Mouse (Mus musculus) Muller cell, postnatal 12 days (primary cell): ENCODE data around the gene Hydin.
A peak's percentile ranks its signal among the peaks of the same experiment; 100 is the strongest.
"Not testable (repeated sequence)": the region's sequence is repeated elsewhere in the genome, so short reads cannot be mapped to it uniquely, and the experiment has no call there.

Source experiments
- DNase-seq: peaks from one replicate; pipeline ENCODE4 v3.0.0-alpha.2; 2015; ENCODE audit errors: inconsistent ontology term

The Hydin gene

DNA sequence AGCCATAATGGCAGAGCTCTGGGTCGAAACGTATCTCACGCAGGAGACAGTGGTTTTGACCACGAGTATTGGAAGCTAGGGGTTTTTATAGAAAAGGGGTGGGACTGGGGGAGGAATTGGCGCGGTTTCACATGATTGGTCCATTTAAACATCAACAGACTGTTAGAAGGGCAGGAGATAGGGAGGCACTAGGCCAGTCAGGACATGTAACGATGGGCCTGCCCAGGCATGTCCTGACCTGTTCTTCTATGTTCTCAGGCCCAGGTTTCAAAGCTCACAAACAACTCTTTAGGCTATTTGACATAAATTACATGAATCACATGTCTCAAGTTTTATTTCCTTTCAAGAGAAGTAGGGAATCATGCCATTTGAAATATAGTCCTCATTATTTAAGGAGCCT, 255.7 kb downstream of the Hydin start:
- not testable (repeated sequence) for DNase-seq

DNA sequence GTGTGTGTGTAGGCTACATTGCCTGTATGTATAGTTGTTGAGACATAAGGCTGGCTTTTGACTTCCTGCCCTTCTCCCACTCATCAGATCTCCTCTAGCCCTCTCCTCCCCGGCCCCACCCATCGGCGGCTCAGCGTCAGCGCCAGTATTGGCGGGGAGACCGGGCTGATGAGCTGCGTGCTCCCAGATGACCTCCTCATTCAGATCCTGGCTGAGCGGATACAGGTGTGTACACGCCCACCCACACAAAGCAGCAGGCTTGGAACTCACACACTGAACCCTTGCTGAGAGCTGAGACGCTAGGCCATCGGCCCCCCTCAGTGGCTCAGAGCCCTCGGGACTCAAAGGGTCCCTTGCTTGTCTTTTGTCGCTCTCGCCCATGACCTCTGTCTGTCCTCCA, 256.2 kb downstream of the Hydin start:
- DNase-seq: no peak

GRCm38 (mm10) chr8:110525229-110525628, 258.5 kb downstream of the Hydin start:
- no peak for DNase-seq

DNA sequence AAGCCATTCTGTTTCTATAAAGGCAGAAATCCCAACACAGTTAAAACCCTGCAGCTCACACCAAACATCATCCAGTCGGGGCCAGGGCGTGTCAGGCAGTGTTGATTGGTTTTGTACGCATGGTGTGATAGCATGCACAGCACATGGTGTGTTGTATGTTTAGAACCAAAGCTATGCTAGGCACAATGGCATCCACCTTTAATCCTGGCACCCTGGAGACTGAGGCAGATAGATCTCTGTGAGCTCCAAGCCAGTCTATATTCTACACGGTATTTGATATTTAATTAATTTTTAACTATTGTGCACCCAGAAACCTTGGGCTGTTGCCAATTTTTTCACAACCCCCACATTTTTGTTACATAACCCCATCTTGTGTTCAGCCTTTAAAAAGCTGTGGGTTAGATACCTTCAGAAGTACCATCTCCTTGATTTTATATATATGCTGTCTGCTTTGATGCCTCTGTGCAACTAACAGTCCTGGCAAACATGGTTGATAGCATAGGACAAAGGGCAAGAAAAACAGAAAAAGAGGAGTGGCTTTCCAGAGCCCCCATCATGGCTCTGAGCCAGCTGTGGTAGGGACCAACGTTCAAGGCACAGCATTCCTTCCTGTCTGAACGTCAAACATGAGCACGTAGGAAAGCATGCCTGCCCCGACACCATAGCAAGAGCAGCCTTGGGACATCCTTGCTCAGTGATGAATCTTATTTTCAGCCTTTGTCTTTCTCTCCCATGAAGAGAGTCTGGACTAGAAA, 263.4 kb downstream of the Hydin start:
- no peak for DNase-seq

DNA sequence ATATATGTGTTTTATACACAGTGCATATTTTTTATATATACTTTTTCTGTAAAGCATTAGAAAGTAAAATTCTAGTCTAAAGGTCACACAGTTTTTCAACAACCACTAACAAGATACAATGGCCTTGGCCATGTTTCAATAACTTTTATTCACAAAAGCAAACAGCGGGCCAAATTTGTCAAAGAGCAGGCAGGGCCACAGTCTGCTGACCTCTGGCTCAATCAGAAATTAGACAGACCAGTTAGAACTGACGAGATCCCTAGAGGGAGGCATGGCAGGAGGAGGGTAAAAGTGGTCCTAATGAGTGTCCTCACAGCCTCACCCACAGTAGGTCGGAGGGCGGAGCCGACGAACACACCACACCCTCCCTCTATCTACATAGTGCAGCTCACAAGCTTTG, 267.0 kb downstream of the Hydin start:
- DNase-seq: no peak

- no peak for DNase-seq
Measured at GRCm38 (mm10) chr8:110537849-110538248, 271.1 kb downstream of the Hydin start.

DNA sequence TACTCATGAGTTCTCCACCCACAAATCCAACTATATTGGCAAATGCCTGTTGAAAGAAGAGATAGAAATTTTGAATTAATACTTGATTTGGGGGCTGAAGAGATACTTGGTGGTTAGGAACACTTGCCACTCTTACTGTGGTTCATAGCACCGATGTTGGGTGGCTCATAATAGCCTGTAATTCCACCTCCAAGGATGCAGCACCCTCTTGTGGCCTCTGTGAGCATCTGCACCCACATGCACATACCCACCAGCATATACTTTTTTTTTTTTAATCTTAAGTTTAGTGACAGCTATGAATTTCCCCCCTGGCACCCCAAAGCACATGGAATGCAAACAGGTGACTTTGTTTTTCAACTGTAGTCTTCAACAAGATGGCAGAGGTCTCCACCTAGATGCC, 283.6 kb downstream of the Hydin start:
- DNase-seq: no peak

GRCm38 (mm10) chr8:110552111-110552510, 285.3 kb downstream of the Hydin start:
- DNase-seq: peak; percentile 4

- DNase-seq: no peak
Measured at GRCm38 (mm10) chr8:110592641-110593040, 325.9 kb downstream of the Hydin start.

DNA sequence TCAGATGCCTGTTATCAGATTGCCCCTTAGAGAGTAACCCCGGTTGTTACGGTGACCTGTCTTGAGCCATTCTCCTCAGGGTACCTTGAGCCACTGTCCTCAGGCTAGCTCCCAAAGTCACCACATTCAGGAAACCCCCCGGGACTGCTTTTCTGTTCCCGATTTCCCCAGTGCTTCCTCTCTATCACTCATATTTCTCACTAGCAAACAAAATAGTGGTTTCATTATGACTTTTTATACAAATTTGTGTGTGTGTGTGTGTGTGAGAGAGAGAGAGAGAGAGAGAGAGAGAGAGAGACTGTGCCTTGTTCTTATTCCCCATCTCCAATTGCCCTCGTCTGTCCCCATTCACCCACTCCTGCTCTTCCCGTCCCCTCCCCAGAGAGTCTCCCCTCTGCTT, 327.4 kb downstream of the Hydin start:
- no peak for DNase-seq

DNA sequence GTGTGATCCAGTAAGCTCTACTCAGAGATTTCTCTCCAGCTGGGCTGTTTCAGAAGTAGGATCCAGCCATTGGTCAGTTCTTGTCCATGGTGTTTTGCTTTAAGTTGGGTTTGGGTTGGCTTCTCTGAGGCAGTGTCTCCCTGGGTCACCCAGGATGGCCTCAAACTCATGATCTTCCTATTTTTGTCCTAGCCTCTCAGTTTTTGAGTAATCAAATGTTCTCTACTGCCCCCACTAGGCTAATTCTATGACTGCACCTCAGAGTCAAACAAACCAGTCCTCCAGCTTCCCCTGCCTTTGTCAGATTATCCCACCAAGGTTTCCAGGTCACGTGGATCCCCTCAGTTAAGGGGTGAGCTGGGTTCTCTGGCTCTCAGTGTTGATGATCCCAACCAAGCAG, 337.8 kb downstream of the Hydin start:
- DNase-seq: peak; percentile 3

DNA sequence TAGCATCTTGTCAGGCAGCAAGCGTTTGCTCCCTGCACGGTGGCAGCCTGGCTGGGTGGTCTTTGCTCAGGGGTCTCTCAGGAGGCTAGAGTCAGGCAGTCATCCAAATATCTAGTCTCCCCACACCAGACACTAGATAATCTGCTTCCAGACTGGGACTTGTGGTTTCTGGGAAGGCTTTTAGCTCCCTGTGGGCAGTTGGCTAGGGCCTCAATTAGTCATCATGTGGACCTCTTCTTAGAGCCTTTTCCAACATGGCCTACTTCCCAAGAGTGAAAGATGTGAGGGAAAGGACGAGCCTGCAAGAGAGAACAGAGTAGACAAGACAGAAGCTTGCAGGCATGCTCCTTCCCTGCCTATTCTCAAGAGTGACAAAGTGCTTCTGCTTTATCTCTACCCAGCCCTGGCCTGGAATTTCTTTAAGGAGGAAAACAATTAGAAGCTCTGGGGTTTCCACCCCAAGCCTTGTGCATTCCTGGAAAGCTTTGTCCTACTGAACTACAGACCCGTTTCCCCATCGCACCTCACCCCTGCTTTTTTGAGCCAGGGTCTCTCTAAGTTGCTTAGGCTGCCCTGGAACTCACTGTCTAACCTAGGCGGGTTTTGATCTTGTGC, 338.7 kb downstream of the Hydin start:
- DNase-seq: peak; percentile 66

- no peak for DNase-seq
Measured at GRCm38 (mm10) chr8:110615730-110616129, 349.0 kb downstream of the Hydin start.

DNA sequence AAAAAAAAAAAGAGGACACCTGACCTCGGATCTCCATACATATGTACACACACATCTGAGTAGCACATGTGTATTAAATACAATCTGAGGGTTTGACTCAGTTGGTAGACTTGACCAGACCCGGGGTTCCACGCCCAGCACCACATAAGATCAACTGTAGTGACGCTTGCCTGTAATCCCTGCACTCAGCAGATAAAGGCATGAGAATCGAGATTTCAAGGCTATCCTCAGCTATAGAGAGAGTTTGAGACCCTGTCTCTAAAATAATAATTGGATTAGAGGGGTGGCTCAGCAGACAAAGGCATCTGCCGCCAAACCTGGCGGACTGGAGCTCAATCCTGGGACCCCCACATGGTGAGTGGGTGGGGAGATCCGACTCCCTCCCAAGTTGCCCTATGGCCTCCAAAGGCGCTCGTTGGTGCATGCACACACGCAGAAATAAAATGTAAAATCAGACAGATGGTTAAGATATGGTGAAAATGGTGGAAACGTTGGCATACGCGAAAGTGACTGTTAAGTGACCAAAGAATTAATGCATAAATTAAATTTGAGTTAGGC, 351.1 kb downstream of the Hydin start:
- DNase-seq: no peak

DNA sequence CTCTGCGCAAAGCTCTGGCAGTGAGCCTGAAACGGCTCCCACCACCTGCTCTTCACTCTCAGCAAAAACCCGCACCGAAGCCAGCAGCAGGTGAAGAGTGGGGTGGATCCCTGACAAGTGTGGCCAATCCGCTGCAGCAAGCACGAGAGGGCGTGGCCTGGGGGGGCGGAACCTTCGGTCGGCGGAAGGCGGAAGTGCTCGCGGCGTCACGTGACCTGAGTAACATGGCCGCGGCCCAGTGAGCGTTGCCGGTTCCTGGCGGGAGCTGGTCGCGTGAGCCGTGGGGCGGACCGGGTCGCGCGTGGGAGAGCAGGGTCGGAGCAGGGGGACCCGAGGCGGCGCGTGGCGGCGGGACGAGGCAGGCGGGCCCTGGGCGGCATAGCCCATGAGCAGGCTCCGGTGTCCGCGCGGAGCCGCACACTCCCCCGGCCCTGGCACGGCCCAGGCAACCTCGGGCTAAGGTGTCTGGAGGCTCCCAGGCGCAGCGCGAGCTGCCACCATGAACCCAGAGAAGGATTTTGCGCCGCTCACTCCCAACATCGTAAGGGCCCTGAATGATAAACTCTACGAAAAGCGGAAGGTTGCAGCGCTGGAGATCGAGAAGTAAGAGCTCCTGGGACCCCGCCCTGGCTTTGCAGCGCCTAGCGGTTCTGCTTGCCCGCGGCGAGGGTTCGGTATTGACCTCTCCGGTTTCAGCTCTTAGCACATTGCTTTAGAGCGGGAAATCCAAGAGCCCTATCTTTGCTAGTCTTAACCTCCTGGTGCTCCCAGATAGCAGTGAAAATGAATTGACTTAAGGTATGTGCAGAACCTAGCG, 351.8 kb downstream of the Hydin start, which contains the start of gene Vac14:
Vac14 (plus strand) TSS at position 195 of the 817 bp plus-strand sequence.
- peak; percentile 97 for DNase-seq

DNA sequence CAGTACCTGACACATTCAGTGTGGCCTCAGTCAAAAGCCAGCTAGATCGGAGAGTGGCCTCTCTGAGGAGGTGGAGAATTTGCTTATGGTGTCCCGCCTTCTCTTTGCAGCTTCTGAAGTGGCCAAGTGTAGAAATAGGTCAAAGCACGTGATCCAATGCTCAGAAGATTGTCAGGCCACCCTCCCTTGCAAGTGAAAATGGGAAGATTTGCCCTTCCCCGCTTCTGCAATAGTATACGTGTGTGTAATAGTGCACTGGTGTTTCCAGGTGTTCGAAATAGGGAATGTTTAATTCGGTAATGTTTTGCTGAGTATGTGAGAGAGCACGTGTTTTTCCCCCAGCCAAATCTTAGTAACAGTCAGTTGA, 352.4 kb downstream of the Hydin start:
- DNase-seq: peak; percentile 33

DNA sequence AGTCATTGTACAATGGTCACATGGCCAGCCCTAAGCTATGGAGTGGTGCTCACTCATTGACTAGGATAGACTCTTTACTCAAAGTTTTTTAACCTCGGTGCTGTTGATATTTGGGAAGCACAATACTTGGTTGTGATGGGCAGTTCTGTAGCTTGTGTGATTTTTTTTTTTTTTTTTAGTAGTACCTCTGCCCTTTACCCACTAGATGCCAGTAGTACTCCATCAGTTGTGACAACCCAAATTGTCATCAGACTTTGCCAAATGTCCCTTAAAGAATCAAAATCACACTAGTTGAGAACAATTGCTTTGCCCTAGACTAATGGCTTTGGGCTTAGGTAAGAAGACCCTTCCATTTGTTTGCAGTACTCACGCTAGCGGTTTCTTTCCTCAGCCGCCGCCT, 353.1 kb downstream of the Hydin start:
- DNase-seq: no peak

- no peak for DNase-seq
Measured at GRCm38 (mm10) chr8:110626431-110626830, 359.7 kb downstream of the Hydin start.

DNA sequence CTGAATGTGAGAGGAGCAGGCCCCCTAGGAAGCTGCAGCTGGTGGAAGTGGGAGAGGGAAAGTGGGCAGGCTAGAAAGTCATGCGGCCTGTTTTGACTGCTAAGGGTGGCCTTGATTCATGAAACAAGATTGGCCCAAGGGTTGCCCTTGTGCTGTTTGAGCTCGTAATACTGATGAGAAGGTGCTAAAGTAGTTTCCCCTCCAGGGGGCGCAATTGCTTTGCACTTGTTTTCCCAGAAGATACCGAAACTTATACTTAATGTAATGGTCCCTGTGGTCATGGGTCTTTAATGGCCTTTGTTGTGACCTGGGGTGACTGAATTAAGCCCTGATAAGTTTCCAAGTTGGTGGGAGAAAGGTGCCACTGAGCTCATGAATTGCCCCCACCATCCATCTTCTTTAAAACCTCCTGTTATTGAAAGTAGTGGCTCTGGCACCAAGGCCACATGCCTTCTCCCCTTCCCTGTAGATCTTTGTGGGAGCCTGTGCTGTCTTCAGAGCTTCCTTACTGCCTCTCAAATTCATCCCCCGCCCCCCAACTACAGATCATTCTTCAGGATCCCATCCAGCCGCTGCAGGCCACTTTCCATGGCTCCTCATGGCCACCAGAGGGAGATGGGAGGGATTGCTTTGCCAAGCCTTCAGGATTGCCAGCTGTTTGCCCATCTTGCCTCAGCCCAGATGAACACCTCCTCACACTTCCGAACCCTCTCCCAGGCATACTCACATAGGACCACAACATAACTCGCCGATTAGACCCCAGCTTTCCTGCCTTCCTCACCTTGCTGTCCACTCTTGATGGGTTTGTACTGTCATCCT, 362.7 kb downstream of the Hydin start:
- peak; percentile 48 for DNase-seq

- DNase-seq: no peak
Measured at GRCm38 (mm10) chr8:110630079-110630478, 363.3 kb downstream of the Hydin start.

DNA sequence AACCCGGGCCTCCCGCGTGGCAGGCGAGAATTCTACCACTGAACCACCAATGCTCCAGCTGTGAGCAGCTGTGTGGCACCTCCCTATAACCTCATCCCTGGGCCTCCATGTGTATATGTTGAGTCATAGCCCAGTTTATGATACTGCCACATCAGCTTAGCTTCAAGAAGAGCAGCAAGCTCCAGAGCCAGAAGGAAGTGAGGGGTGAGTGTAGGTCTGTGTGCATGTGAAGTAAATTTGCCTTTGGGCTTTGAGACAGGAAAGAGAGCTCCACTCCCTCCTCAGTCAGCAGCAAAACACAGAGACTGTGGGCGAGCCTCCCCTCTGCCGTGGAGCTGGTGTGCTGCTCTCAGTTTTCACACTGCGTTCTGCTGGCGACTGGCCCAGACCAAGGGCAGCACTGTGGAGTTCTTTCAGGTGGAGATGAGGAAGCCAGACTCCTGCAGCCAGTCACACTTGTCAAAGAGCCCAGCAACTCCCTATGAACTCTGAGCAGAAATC, 363.8 kb downstream of the Hydin start:
- peak; percentile 67 for DNase-seq
